Mouse (Mus musculus) liver, embryonic 12.5 days (tissue): Measurements from ENCODE around the gene Mapk8ip3. TPM values are rescaled to one million over a fixed set of nuclear protein-coding genes. Genes with fewer than 3 reads are reported as not detected.

Source experiments
- ATAC-seq: fragments of 200-750 bp; cut with Nextera tagmentation; 2 replicates; pipeline ENCODE4 v1.8.0; 2017; ENCODE audit warnings: moderate number of reproducible peaks, mild to moderate bottlenecking, moderate library complexity
- H3K27ac ChIP-seq: fragments of 300-500 bp; sonication (generic); 2 replicates; pipeline ENCODE4 v1.5.1; 2016; ENCODE audit warnings: mild to moderate bottlenecking
- H3K27me3 ChIP-seq: fragments of 300-500 bp; sonication (generic); replicated peaks from 2 replicates; pipeline ENCODE4 v1.6.1; 2016; ENCODE audit warnings: mild to moderate bottlenecking, moderate library complexity
- H3K36me3 ChIP-seq: fragments of 300-500 bp; sonication (generic); 2 replicates; pipeline ENCODE4 v1.6.1; 2016; ENCODE audit warnings: mild to moderate bottlenecking, moderate library complexity
- H3K4me1 ChIP-seq: fragments of 300-500 bp; sonication (generic); 2 replicates; pipeline ENCODE4 v1.6.1; 2016
- H3K4me2 ChIP-seq: fragments of 300-500 bp; sonication (generic); 2 replicates; pipeline ENCODE4 v1.6.1; 2016; ENCODE audit warnings: mild to moderate bottlenecking, moderate library complexity
- H3K4me3 ChIP-seq: fragments of 300-500 bp; sonication (generic); 2 replicates; pipeline ENCODE4 v1.5.1; 2016; ENCODE audit warnings: mild to moderate bottlenecking, moderate library complexity
- H3K9ac ChIP-seq: fragments of 300-500 bp; sonication (generic); 2 replicates; pipeline ENCODE4 v1.6.1; 2016; ENCODE audit warnings: mild to moderate bottlenecking, moderate library complexity
- H3K9me3 ChIP-seq: fragments of 300-500 bp; sonication (generic); replicated peaks from 2 replicates; pipeline ENCODE4 v1.6.1; 2016; ENCODE audit warnings: mild to moderate bottlenecking, moderate library complexity
- WGBS: fragments of 180-500 bp; shearing (Covaris S2); methylation state at CpG from one replicate; pipeline ENCODE4 v1.1.7; 2016; ENCODE audit not compliant: insufficient replicate concordance; 5-methylcytosine and 5-hydroxymethylcytosine counted together
- polyA plus RNA-seq: library from polyadenylated mRNA; unstranded; fragments of >200 nt; fragmentation: Nextera tagmentation; extraction: Ambion mirVana; gene quantifications from 2 replicates; pipeline ENCODE4 v1.2.1, GENCODE M21; 2016

Mapk8ip3 gene
- polyA plus RNA-seq, 1 experiment from 2014 or later: 15.6 TPM

DNA sequence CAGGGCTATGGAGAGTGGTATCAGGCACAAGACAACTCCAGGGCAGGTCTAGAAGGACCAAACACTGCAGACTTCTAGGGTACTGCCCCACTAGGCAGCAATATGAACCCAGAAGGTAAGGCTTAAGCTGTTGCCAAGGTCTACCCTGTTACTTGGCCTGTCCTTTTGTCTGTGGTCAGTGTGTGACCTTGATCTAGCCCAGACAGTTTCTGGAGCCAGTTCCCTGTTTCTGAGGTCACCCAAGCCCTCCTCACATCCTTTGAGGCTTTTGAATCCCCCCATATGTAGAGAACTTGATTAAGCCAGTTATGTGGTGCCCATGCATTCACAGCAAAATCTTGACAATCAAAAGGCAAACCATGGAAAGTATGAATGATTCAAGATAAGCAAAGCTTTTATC lies 1.1 kb downstream of the Mapk8ip3 start:
- Histone ChIP-seq H3K27ac (peak overlapping the region; percentile 84), H3K4me1 (peaks cover 46% of the 10 kb centered on the region), H3K4me2 (peak overlapping the region; percentile 85), H3K36me3 (peaks cover 36% of the 10 kb centered on the region), H3K4me3 (peak overlapping the region; percentile 77), H3K27me3 (no peaks in the 10 kb centered on the region), H3K9ac (peak overlapping the region; percentile 82), H3K9me3 (no peaks in the 10 kb centered on the region)
- ATAC-seq: no peak

DNA sequence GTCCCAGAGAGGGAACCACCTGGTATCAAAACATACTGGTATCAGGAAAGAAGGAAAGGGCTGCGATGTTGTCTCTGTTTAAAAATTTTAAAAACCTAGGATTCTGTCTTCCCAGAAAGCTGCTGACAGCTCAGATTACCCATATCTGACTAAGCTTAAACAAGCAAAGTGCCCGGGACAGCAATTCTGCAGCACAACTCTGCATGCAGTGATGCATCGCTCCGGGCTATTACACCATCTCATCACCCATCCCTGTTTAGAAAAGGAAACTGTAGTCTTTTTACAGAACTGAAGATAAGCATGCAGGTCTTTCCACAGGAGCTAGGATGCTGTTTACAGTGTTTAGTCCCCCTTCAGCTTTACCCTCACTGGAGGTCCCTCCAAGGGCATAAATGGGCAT lies 1.9 kb downstream of the Mapk8ip3 start:
- H3K36me3 ChIP-seq: peaks cover 36% of the 10 kb centered on the region
- WGBS: 68% methylated on average over 4 of the region's 4 CpGs
- H3K4me1 ChIP-seq: peaks cover 46% of the 10 kb centered on the region
- ATAC-seq: no peak
- peak overlapping the region; percentile 77 for H3K4me3 ChIP-seq
- peak overlapping the region; percentile 84 for H3K27ac ChIP-seq
- no peaks in the 10 kb centered on the region for H3K27me3 ChIP-seq
- H3K9ac ChIP-seq: peak overlapping the region; percentile 82
- peak overlapping the region; percentile 85 for H3K4me2 ChIP-seq
- no peaks in the 10 kb centered on the region for H3K9me3 ChIP-seq

DNA sequence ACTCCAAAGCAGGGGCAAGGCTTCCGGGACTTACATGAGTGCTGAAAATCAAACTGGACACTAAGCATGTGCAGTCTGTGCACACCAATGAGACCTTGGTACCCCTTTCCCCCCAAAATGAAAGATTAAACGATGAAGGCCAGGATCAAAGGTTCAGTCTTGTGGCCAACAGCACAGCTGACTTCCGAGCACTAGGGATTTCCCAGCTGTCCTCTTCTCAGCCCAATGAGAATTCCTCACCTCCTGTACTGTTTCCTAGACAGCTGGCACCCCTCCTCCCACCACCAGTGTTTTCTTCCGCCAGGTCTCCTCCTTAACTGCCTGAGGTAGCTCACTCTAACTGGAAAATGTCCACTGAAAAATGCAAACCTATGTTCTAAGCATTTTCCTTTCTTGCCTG lies 3.6 kb downstream of the Mapk8ip3 start:
- no peak overlapping the region for H3K27ac ChIP-seq
- no peak overlapping the region for H3K9ac ChIP-seq
- no peak for ATAC-seq
- 84% methylated on average over 4 of the region's 4 CpGs for WGBS
- H3K9me3 ChIP-seq: no peaks in the 10 kb centered on the region
- peaks cover 46% of the 10 kb centered on the region for H3K4me1 ChIP-seq
- H3K4me3 ChIP-seq: no peak overlapping the region
- peaks cover 46% of the 10 kb centered on the region for H3K36me3 ChIP-seq
- H3K27me3 ChIP-seq: no peaks in the 10 kb centered on the region
- H3K4me2 ChIP-seq: no peak overlapping the region

DNA sequence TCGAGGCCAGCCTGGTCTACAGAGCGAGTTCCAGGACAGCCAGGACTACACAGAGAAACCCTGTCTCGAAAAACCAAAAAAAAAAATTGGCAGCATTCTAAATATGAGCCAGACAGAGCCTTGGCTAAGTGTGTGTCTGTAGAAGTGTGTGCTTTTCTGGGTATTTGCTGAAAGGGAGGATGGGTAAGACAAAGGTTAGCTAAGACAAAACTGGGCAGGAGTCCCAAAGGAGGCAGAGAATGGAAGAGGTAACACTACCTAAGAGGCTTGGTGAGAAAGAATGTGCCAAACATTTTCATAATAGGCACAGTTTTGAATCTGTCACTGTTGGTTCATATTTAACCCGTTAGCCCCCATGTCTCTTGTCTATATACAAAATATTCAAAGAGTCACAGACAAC lies 4.3 kb downstream of the Mapk8ip3 start:
- Histone ChIP-seq H3K4me1 (peaks cover 42% of the 10 kb centered on the region), H3K4me2 (no peak overlapping the region), H3K9me3 (no peaks in the 10 kb centered on the region), H3K9ac (no peak overlapping the region; the same call in 1 of the 2 replicates), H3K27ac (no peak overlapping the region), H3K4me3 (no peak overlapping the region), H3K36me3 (peaks cover 53% of the 10 kb centered on the region), H3K27me3 (no peaks in the 10 kb centered on the region)
- 89% methylated on average over 4 of the region's 4 CpGs for WGBS
- no peak for ATAC-seq

DNA sequence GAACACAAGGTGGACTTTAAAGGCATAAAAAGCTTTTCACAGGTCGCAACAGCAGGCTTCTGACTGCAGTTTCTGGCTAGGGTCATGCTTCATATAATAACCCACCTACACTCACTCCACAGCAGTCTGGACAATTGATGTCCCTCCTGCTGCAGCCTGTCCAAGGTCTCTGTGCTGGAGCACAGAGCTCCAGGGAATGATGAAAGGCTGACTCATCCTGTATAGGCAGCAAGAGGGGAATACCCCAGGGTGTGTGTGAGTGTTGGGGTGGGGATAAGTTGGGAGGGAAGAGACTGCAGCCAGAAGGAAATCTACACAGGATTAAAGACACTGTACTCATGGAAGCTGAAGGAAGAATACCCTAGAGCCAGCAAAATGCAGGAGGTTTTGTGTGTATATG lies 7.3 kb downstream of the Mapk8ip3 start:
- Histone ChIP-seq H3K4me2 (no peak overlapping the region), H3K9me3 (no peaks in the 10 kb centered on the region), H3K27me3 (no peaks in the 10 kb centered on the region), H3K36me3 (peaks cover 80% of the 10 kb centered on the region), H3K4me1 (peaks cover 22% of the 10 kb centered on the region), H3K9ac (no peak overlapping the region), H3K27ac (no peak overlapping the region), H3K4me3 (no peak overlapping the region)
- 96% methylated on average over 1 of the region's 1 CpGs for WGBS
- no peak for ATAC-seq

DNA sequence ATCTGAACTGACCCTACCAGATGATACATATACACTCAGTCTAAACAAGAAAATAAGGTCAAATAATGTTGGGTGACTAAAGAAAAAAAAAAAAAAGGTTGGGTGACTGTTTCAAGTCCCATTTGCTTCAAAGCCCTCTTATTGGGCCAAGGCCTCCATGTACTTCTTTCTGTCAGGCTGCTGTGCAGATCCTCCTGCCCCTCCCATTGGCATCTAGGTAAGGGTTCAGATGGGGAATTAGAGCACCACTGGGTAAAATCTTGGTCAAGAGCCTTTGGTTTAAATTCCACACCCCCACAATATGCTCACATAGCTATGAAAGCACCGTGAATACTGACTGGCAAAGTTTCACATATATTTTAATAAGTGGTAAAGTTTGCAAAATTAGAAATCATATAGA lies 13.5 kb downstream of the Mapk8ip3 start:
- Histone ChIP-seq H3K27me3 (no peaks in the 10 kb centered on the region), H3K4me1 (no peaks in the 10 kb centered on the region), H3K4me3 (no peak overlapping the region), H3K4me2 (no peak overlapping the region), H3K36me3 (peaks cover 98% of the 10 kb centered on the region), H3K9ac (no peak overlapping the region), H3K27ac (no peak overlapping the region), H3K9me3 (no peaks in the 10 kb centered on the region)
- 90% methylated on average over 1 of the region's 1 CpGs for WGBS
- ATAC-seq: no peak

DNA sequence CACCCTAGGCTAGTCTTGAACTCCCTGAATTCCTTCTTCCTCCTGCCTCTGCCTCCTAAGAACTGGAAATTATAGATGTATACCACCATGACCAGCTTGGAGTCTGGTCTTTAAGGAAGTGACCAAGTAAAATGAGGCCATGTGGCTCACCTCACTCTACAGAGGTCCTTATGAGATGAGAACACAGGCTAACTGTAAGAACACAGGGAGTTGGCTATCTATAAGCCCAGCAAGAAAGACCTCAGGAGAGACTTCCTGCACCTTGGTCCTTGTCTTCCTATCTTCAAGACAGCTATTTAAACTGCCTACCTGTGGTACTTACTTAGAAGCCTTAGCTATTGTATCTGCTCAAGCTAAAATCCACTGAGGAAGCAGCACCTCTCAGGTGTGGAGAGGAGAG lies 22.8 kb downstream of the Mapk8ip3 start:
- Histone ChIP-seq H3K27me3 (no peaks in the 10 kb centered on the region), H3K9me3 (no peaks in the 10 kb centered on the region), H3K4me1 (no peaks in the 10 kb centered on the region), H3K9ac (no peak overlapping the region), H3K4me2 (no peak overlapping the region), H3K36me3 (peaks cover 99% of the 10 kb centered on the region), H3K27ac (no peak overlapping the region), H3K4me3 (no peak overlapping the region)
- no peak for ATAC-seq

DNA sequence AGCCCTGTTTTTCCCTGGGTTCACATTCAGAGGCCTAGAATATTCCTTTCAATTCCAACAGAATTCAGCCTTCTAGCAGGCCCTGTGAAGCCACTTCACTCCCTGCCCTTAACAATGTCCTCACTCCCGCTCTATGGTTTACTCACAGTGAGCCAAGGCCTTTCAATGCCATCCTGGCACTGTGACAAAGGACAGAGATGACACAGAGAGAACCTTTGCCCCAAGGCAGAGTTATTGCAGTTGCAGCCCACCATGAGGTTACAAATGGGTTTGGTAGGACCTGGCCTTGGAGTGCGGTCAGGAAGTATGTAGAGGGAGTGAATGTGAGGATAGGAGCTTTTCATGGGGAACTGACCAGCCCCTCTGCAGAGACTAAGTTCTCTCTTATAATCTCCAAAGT lies 29.2 kb downstream of the Mapk8ip3 start:
- H3K36me3 ChIP-seq: peaks cover 100% of the 10 kb centered on the region
- no peak overlapping the region for H3K4me3 ChIP-seq
- 91% methylated on average over 2 of the region's 2 CpGs for WGBS
- peaks cover 19% of the 10 kb centered on the region for H3K4me1 ChIP-seq
- no peak for ATAC-seq
- no peaks in the 10 kb centered on the region for H3K27me3 ChIP-seq
- H3K9me3 ChIP-seq: no peaks in the 10 kb centered on the region
- H3K9ac ChIP-seq: no peak overlapping the region
- no peak overlapping the region for H3K4me2 ChIP-seq
- no peak overlapping the region for H3K27ac ChIP-seq

DNA sequence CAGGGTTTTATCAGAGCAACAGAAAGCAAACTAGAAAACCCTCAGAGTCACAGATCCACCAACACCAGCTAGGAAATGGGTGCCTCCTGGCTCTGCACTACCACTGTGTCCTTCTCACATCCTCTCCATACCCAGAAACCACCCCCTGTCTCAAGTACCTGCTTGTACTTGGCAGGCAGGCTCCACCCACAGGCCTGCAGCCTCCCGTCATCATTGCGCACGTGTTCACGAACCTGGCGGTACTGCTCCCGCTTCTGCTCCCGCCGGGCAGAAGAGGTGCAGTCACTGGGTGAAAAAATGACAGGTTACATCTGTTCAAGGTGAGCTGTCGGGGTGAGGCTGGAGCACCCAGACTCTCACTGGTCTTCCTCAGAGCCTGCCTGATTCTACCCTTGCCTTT lies 33.0 kb downstream of the Mapk8ip3 start:
- WGBS: 92% methylated on average over 9 of the region's 9 CpGs
- ATAC-seq: no peak
- Histone ChIP-seq H3K27ac (peak overlapping the region; percentile 98), H3K9ac (peak overlapping the region; percentile 64), H3K4me1 (peaks cover 39% of the 10 kb centered on the region), H3K27me3 (no peaks in the 10 kb centered on the region), H3K4me2 (peak overlapping the region; percentile 66), H3K4me3 (no peak overlapping the region), H3K9me3 (no peaks in the 10 kb centered on the region), H3K36me3 (peaks cover 100% of the 10 kb centered on the region)

DNA sequence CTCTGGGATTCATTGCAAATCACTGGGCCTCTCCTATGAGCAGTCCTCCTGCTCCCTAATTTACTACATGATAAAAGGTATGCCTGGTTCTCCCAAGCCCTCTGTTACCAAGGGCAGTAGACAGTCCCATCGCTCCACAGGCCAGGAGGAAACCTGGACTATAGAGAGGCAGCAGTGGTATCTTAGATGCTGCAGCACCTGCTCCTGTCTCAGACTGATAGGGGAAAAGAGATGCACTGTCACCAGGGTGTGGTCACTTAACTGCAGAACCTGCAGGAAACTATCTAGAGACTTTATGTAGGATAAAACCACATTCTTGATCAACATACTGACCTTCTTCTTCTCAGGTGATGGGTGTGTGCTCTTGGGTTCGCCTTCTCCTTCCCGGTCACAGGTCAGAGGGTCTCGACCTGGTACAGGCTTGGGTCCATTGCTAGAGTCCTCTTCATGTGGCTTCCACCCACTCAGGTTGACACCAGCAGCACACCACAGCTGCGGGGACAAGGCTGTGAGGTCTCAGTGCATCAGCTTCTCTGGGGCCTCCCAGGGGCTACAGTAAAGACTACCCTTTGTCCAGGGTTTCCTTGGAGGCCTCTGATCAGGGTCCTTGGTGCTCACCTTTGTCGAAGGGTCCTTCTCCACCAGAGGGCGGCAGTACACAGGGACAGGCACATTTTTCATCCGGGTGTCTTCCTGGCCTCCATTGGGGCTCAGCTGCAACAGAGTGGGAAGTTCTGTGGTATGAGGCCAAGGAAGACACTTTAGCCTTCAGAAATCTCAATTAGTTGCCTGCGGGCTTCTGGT lies 33.9 kb downstream of the Mapk8ip3 start:
- H3K4me1 ChIP-seq: peaks cover 43% of the 10 kb centered on the region
- 36% methylated on average over 9 of the region's 9 CpGs for WGBS
- H3K4me2 ChIP-seq: peak overlapping the region; percentile 66
- peak; percentile 98 for ATAC-seq
- peak overlapping the region; percentile 37 for H3K4me3 ChIP-seq
- H3K27ac ChIP-seq: peak overlapping the region; percentile 98
- H3K27me3 ChIP-seq: no peaks in the 10 kb centered on the region
- no peaks in the 10 kb centered on the region for H3K9me3 ChIP-seq
- H3K9ac ChIP-seq: peak overlapping the region; percentile 64
- H3K36me3 ChIP-seq: peaks cover 100% of the 10 kb centered on the region

DNA sequence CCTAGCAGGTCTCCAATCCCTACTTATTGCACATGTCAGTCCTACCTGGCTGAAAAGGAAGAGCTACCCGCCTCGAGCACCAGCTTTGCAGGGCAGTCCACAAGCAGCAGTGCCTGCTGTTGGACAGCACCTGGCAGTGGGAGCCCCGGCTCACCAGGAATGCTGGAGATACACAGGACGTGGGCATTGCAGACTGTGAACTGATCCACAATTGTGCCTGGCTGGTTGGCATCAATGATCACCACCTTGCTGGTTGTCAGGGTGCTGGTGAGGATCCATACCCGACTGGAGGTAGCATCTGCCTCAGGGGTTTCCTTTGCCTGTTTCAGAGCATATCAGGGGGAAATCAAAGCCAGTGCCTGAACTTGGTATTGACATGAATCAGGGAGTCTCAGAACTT lies 34.7 kb downstream of the Mapk8ip3 start:
- Histone ChIP-seq H3K27ac (peak overlapping the region; percentile 98), H3K9ac (peak overlapping the region; percentile 36; the same call in 1 of the 2 replicates)
- 75% methylated on average over 5 of the region's 5 CpGs for WGBS

DNA sequence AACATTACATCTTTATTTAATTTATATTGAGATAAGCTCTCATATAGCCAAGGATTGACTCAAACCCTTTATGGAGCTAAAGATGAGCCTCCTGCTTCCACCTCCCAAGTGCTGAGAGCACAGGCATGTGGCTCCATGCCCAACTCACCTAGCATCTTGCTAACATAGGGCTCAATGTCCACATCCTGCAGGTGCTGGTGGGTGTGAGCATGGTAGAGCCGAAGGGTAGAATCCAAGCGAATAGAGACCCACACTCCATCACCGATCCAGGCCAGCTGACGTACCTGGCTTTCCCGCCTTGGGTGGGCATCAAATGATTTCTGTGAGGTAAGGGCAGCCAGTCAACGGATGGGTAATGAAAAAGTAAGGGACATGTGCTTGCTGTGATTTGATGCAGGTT lies 36.8 kb downstream of the Mapk8ip3 start:
- Histone ChIP-seq H3K27me3 (no peaks in the 10 kb centered on the region), H3K9ac (no peak overlapping the region), H3K4me2 (no peak overlapping the region), H3K9me3 (no peaks in the 10 kb centered on the region), H3K4me1 (peaks cover 64% of the 10 kb centered on the region), H3K36me3 (peaks cover 82% of the 10 kb centered on the region), H3K4me3 (no peak overlapping the region), H3K27ac (no peak overlapping the region)
- WGBS: 89% methylated on average over 6 of the region's 6 CpGs
- no peak for ATAC-seq

More for the DNA sequence above, 34.7 kb downstream of the Mapk8ip3 start:
- ATAC-seq: no peak
- Histone ChIP-seq H3K36me3 (peaks cover 100% of the 10 kb centered on the region), H3K4me1 (peaks cover 50% of the 10 kb centered on the region), H3K4me3 (0 out of 2 replicates have a peak overlapping the region, but pooled peaks have one; percentile 3), H3K27me3 (no peaks in the 10 kb centered on the region), H3K4me2 (peak overlapping the region; percentile 66), H3K9me3 (no peaks in the 10 kb centered on the region)

DNA sequence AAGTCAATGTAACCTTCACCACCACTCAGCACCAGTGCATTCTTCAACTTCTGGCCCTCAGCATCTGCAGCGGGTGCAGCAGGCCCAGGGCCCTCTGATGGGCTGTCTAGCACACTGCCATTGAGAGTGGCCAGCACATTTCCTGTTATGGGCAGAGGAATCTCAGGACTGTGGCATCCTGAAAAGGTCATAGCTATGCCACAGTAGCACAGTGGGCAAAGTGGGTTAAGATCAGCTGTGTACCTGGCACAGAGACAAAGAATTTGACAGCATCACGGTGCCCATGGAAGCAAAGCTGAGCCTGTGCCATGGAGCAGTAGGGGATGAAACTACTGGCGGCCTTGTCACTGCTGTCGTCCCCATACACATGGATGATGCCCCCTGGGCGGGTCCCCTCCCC lies 37.6 kb downstream of the Mapk8ip3 start:
- Histone ChIP-seq H3K4me2 (no peak overlapping the region), H3K27ac (peak overlapping the region; percentile 89), H3K27me3 (no peaks in the 10 kb centered on the region), H3K9me3 (no peaks in the 10 kb centered on the region), H3K4me1 (peaks cover 65% of the 10 kb centered on the region), H3K9ac (no peak overlapping the region), H3K4me3 (no peak overlapping the region), H3K36me3 (peaks cover 73% of the 10 kb centered on the region)
- ATAC-seq: no peak
- 85% methylated on average over 5 of the region's 5 CpGs for WGBS
